Mouse (Mus musculus): ENCODE data around the gene C87436. TPM values are rescaled to one million over a fixed set of nuclear protein-coding genes. Genes with fewer than 3 reads are reported as not detected.
A peak's percentile ranks its signal among the peaks of the same experiment; 100 is the strongest.

C87436 gene
- polyA plus RNA-seq, 1 experiment, result 13.4 TPM

GRCm38 (mm10) chr6:86397257-86397980 lies 40.8 kb upstream of the C87436 start:
- no peak for DNase-seq
- under 1% methylated on average over 14 of the region's 14 CpGs for WGBS
- no peak for TF ChIP-seq POLR2A (IDR thresholded peaks at IDR 0.05; ENCODE audit: borderline replicate concordance, extremely low read depth, low read depth, low read length)
- no peak for TF ChIP-seq CTCF (IDR thresholded peaks at IDR 0.05; ENCODE audit: insufficient read depth, low read length)
- Histone ChIP-seq H3K4me1 (ENCODE audit: control insufficient read depth, insufficient read depth, low read length) (0 out of 2 replicates have a peak, but pooled peaks cover 3% of the 10 kb centered on the region), H3K4me3 (replicated peaks; ENCODE audit: extremely low read depth, low read depth, low read length) (peak overlapping the region; percentile 89)

DNA sequence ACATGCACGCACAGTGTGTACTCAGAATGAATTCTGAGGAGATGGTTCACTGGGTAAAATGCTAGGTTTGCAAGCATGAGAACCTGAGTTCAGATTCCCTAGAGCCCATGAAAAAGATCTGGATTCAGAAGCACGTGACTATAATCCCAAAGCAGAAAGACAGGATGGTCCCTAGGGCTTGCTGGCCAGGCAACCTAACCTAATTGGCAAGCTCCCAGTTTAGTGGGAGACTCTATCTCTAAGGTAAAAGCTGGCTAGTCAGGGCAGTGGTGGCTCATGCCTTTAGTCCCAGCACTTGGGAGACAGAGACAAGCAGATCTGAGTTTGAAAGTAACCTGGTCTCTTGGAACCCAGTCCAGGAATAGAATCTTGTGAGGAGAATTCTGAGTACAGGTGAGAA lies 39.2 kb upstream of the C87436 start:
- no peak for TF ChIP-seq POLR2A (IDR thresholded peaks at IDR 0.05; ENCODE audit: borderline replicate concordance, extremely low read depth, low read depth, low read length)
- no peak overlapping the region for H3K4me3 ChIP-seq (replicated peaks; ENCODE audit: extremely low read depth, low read depth, low read length)
- no peak for DNase-seq
- 0 out of 2 replicates have a peak, but pooled peaks cover 3% of the 10 kb centered on the region for H3K4me1 ChIP-seq (ENCODE audit: control insufficient read depth, insufficient read depth, low read length)
- WGBS, result 86% methylated on average over 2 of the region's 2 CpGs

- H3K4me3 ChIP-seq (replicated peaks; ENCODE audit: extremely low read depth, low read depth, low read length), result no peak overlapping the region
- TF ChIP-seq CTCF (IDR thresholded peaks at IDR 0.05; ENCODE audit: insufficient read depth, low read length) (no peak), POLR2A (IDR thresholded peaks at IDR 0.05; ENCODE audit: borderline replicate concordance, extremely low read depth, low read depth, low read length) (no peak)
- peaks cover 3% of the 10 kb centered on the region; the same call in 1 of the 2 replicates for H3K4me1 ChIP-seq (ENCODE audit: control insufficient read depth, insufficient read depth, low read length)
- DNase-seq, result no peak
- WGBS, result 63% methylated on average over 2 of the region's 2 CpGs
Measured at GRCm38 (mm10) chr6:86399995-86400394, 38.2 kb upstream of the C87436 start.

DNA sequence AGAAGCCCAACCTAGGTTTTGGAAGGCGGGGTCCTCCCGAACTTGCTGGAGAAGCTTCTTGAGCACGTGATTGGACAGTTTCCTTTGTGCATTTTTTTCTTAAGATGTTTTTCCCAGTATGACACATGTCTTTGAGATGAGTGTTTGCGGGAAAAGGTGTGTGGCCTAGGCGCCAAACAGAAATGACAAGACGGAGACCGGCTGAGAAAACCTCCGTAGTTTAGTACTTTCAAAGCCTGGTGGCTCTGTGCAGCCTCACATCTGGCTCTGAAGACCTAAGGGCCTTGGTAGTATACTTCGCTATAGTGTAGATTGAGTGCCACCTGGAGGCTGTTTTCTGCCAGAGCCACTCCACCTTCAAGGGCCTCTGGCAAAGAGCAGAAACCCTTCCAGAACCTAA lies 37.2 kb upstream of the C87436 start:
- peak; percentile 71 for DNase-seq
- H3K4me3 ChIP-seq (replicated peaks; ENCODE audit: extremely low read depth, low read depth, low read length), result no peak overlapping the region

GRCm38 (mm10) chr6:86402681-86403607 lies 35.2 kb upstream of the C87436 start:
- no peak for TF ChIP-seq CTCF (IDR thresholded peaks at IDR 0.05; ENCODE audit: insufficient read depth, low read length)
- WGBS, result 33% methylated on average over 12 of the region's 12 CpGs
- peaks cover 3% of the 10 kb centered on the region; the same call in 1 of the 2 replicates for H3K4me1 ChIP-seq (ENCODE audit: control insufficient read depth, insufficient read depth, low read length)
- peak overlapping the region; percentile 26 for H3K4me3 ChIP-seq (replicated peaks; ENCODE audit: extremely low read depth, low read depth, low read length)
- no peak for DNase-seq

More for the DNA sequence above, 37.2 kb upstream of the C87436 start:
- peaks cover 6% of the 10 kb centered on the region; the same call in 1 of the 2 replicates for H3K4me1 ChIP-seq (ENCODE audit: control insufficient read depth, insufficient read depth, low read length)
- 1% methylated on average over 9 of the region's 9 CpGs for WGBS
- TF ChIP-seq CTCF (IDR thresholded peaks at IDR 0.05; ENCODE audit: insufficient read depth, low read length), result peak; percentile 66
- TF ChIP-seq POLR2A (IDR thresholded peaks at IDR 0.05; ENCODE audit: borderline replicate concordance, extremely low read depth, low read depth, low read length), result no peak

- under 1% methylated on average over 15 of the region's 15 CpGs for WGBS
- no peak for TF ChIP-seq CTCF (IDR thresholded peaks at IDR 0.05; ENCODE audit: insufficient read depth, low read length)
- TF ChIP-seq POLR2A (IDR thresholded peaks at IDR 0.05; ENCODE audit: borderline replicate concordance, extremely low read depth, low read depth, low read length), result no peak
- H3K4me1 ChIP-seq (ENCODE audit: control insufficient read depth, insufficient read depth, low read length), result peaks cover 3% of the 10 kb centered on the region; the same call in 1 of the 2 replicates
- peak; percentile 86 for DNase-seq
- H3K4me3 ChIP-seq (replicated peaks; ENCODE audit: extremely low read depth, low read depth, low read length), result peak overlapping the region; percentile 42
Measured at GRCm38 (mm10) chr6:86403728-86404099, 34.5 kb upstream of the C87436 start.

- TF ChIP-seq CTCF (IDR thresholded peaks at IDR 0.05; ENCODE audit: insufficient read depth, low read length), result no peak
- TF ChIP-seq POLR2A (IDR thresholded peaks at IDR 0.05; ENCODE audit: borderline replicate concordance, extremely low read depth, low read depth, low read length), result no peak
- DNase-seq, result peak; percentile 89
- Histone ChIP-seq H3K4me1 (ENCODE audit: control insufficient read depth, insufficient read depth, low read length) (peaks cover 3% of the 10 kb centered on the region; the same call in 1 of the 2 replicates), H3K4me3 (replicated peaks; ENCODE audit: extremely low read depth, low read depth, low read length) (peak within 1 kb of the TSS; percentile 83)
- WGBS, result under 1% methylated on average over 62 of the region's 62 CpGs
Measured at GRCm38 (mm10) chr6:86404100-86404861, 33.9 kb upstream of the C87436 start, which contains the start of gene Tia1. Tia1 (plus strand) TSS chr6:86404219.

GRCm38 (mm10) chr6:86404996-86405395 lies 33.2 kb upstream of the C87436 start:
- H3K4me1 ChIP-seq (ENCODE audit: control insufficient read depth, insufficient read depth, low read length), result peaks cover 3% of the 10 kb centered on the region; the same call in 1 of the 2 replicates
- TF ChIP-seq CTCF (IDR thresholded peaks at IDR 0.05; ENCODE audit: insufficient read depth, low read length) (no peak), POLR2A (IDR thresholded peaks at IDR 0.05; ENCODE audit: borderline replicate concordance, extremely low read depth, low read depth, low read length) (no peak)
- under 1% methylated on average over 11 of the region's 11 CpGs for WGBS
- peak overlapping the region; percentile 83 for H3K4me3 ChIP-seq (replicated peaks; ENCODE audit: extremely low read depth, low read depth, low read length)
- no peak for DNase-seq

DNA sequence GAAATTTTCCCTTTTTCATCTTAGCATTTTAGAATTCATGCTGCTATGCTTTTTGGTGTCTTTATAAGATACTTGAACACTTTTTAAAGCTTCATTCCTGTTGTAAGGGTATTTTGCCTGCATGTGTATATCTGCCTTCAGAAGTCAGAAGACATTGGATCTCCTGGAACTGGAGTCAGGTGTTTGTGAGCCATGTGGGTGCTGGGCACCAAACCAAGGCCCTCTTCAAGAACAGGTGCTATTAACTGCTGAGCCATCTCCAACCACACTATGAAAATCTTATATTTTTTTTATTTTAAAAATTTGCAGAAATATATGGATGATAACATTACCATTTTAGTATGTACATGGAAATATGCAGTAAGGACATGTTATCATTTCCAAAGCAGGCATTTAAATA lies 31.9 kb upstream of the C87436 start:
- no peak for DNase-seq
- TF ChIP-seq CTCF (IDR thresholded peaks at IDR 0.05; ENCODE audit: insufficient read depth, low read length) (no peak), POLR2A (IDR thresholded peaks at IDR 0.05; ENCODE audit: borderline replicate concordance, extremely low read depth, low read depth, low read length) (no peak)
- peaks cover 3% of the 10 kb centered on the region; the same call in 1 of the 2 replicates for H3K4me1 ChIP-seq (ENCODE audit: control insufficient read depth, insufficient read depth, low read length)
- no peak overlapping the region for H3K4me3 ChIP-seq (replicated peaks; ENCODE audit: extremely low read depth, low read depth, low read length)

Data from lung, adult 2 months (tissue).